Mouse (Mus musculus) midbrain, embryonic 12.5 days (tissue): ENCODE measurements around the gene Ush1g. TPM values are rescaled to one million over a fixed set of nuclear protein-coding genes. Genes with fewer than 3 reads are reported as not detected.

Experiments
- ATAC-seq: fragments of 200-750 bp; cut with Nextera tagmentation; 2 replicates; pipeline ENCODE4 v1.8.0; 2017; ENCODE audit warnings: low read depth, moderate TSS enrichment, moderate library complexity; ENCODE audit not compliant: low FRiP score
- H3K27ac ChIP-seq: fragments of 300-500 bp; sonication (generic); replicated peaks from 2 replicates; pipeline ENCODE4 v1.5.1; 2016; ENCODE audit warnings: mild to moderate bottlenecking
- H3K27me3 ChIP-seq: fragments of 300-500 bp; sonication (generic); 2 replicates; pipeline ENCODE4 v1.6.1; 2016; ENCODE audit warnings: mild to moderate bottlenecking
- H3K36me3 ChIP-seq: fragments of 300-500 bp; sonication (generic); 2 replicates; pipeline ENCODE4 v1.6.1; 2016
- H3K4me1 ChIP-seq: fragments of 300-500 bp; sonication (generic); 2 replicates; pipeline ENCODE4 v1.6.1; 2016
- H3K4me2 ChIP-seq: fragments of 300-500 bp; sonication (generic); replicated peaks from 2 replicates; pipeline ENCODE4 v1.6.1; 2016; ENCODE audit warnings: mild to moderate bottlenecking, moderate library complexity
- H3K4me3 ChIP-seq: fragments of 300-500 bp; sonication (generic); 2 replicates; pipeline ENCODE4 v1.5.1; 2016; ENCODE audit warnings: mild to moderate bottlenecking
- H3K9ac ChIP-seq: fragments of 300-500 bp; sonication (generic); replicated peaks from 2 replicates; pipeline ENCODE4 v1.6.1; 2016; ENCODE audit warnings: mild to moderate bottlenecking, moderate library complexity
- H3K9me3 ChIP-seq: fragments of 300-500 bp; sonication (generic); 2 replicates; pipeline ENCODE4 v1.6.1; 2016; ENCODE audit warnings: mild to moderate bottlenecking
- WGBS: fragments of 180-500 bp; shearing (Covaris S2); methylation state at CpG from one replicate; pipeline ENCODE4 v1.1.7; 2016; 5-methylcytosine and 5-hydroxymethylcytosine counted together
- polyA plus RNA-seq: library from polyadenylated mRNA; unstranded; fragments of >200 nt; fragmentation: Nextera tagmentation; extraction: Ambion mirVana; gene quantifications from 2 replicates; pipeline ENCODE4 v1.2.1, GENCODE M21; 2016

The Ush1g gene
- polyA plus RNA-seq, 1 experiment from 2014 or later: 0.05 TPM

DNA sequence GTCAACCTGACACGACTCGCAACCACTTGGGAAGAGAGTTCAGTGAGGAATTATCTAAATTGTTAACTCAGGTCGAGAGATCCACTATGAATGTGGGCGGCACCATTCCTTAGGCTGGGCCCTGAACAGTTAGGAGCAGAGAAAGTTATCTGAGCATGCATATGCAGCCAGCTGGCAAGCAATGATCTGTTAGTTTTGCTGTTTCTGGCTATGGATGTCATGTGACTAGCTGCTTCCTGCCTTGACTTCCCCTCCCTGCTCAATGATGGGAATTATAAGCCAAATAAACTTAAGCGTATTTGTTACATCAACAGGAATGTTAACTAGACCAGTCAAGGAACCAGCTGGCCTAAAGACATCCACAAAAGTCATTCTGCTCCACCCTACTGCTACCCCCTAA, 31.5 kb upstream of the Ush1g start:
- H3K4me1 ChIP-seq: no peaks in the 10 kb centered on the region
- no peak overlapping the region for H3K27ac ChIP-seq
- no peak for ATAC-seq
- peaks cover 25% of the 10 kb centered on the region for H3K27me3 ChIP-seq
- H3K4me2 ChIP-seq: no peak overlapping the region
- H3K4me3 ChIP-seq: no peak overlapping the region
- H3K9me3 ChIP-seq: no peaks in the 10 kb centered on the region
- no peak overlapping the region for H3K9ac ChIP-seq
- H3K36me3 ChIP-seq: peaks cover 46% of the 10 kb centered on the region
- whole genome bisulfite sequencing: 93% methylated on average over 5 of the region's 5 CpGs

DNA sequence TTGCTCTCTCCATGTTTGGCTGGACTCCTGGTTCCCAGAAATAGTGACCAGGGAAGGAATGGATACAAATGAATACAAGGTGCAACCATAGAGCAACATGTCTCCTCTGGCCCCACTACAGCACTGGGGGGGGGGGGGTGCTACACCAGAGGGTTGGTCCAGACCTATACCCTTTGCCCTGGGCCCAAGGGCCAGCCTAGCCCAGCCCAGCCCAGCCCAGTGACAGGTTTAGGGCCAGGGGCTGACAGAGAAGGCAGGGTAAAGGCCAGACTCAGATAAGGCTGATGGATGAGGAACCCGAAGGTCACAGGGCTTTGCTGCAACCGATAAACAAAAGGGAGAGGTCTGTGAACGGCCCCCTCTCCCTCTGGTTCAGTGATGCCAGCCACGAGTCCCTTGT, 28.1 kb upstream of the Ush1g start:
- Histone ChIP-seq H3K4me2 (no peak overlapping the region), H3K4me3 (no peak overlapping the region), H3K4me1 (no peaks in the 10 kb centered on the region; the same call in 1 of the 2 replicates), H3K9ac (no peak overlapping the region), H3K27me3 (peaks cover 19% of the 10 kb centered on the region), H3K9me3 (no peaks in the 10 kb centered on the region), H3K36me3 (peaks cover 31% of the 10 kb centered on the region), H3K27ac (no peak overlapping the region)
- 82% methylated on average over 4 of the region's 4 CpGs for WGBS
- ATAC-seq: no peak

DNA sequence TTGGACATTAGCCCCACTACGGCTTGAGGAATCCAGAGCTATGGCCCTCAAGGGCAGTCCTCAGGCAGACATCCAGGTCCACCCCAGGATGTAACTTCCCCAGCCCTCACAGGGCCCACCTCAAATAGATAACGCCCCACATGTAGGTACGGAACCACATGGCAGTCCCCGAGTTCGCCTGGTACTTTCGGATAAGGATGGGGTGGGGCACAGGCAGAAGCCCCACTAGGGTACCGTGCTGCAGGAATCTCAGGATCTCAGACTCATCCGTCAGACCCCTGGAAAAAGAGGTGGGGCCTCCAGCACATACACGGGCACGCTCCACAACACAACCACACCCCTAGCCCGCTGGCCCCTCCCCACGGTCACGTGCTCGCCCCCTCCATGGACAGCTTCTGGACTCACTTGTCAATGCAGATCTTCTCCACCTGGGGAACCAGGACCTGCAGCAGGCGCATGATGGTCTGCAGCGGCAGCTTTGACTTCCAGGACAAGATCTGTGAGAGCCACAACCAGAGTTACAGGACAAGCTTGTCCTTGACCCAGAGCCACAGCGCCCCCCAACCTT, 26.9 kb upstream of the Ush1g start:
- peaks cover 27% of the 10 kb centered on the region for H3K27me3 ChIP-seq
- H3K4me3 ChIP-seq: no peak overlapping the region
- H3K27ac ChIP-seq: no peak overlapping the region
- H3K4me1 ChIP-seq: no peaks in the 10 kb centered on the region; the same call in 1 of the 2 replicates
- H3K36me3 ChIP-seq: peaks cover 31% of the 10 kb centered on the region
- no peak overlapping the region for H3K4me2 ChIP-seq
- no peak for ATAC-seq
- WGBS: 61% methylated on average over 17 of the region's 17 CpGs
- H3K9me3 ChIP-seq: no peaks in the 10 kb centered on the region
- no peak overlapping the region for H3K9ac ChIP-seq

DNA sequence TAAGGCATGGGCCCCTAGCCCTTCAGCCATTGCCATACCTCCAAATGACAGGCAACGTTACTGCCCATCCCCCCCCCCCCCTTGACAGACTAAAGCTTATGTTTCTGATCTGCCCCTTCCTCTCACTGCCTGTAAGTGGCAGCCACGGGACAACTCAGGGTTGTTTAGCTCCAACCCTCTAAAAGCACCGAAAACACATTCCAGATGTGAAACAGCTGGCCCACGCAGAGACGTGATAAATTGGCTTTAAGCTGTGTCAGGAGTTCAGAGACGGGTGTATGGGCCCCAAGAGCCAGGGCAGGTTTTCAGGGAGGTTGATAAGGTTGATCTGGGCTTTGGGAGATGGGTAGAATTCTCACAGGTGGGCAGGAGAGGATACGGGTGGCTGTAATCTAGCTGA, 23.7 kb upstream of the Ush1g start:
- Histone ChIP-seq H3K4me2 (no peak overlapping the region), H3K36me3 (peaks cover 9% of the 10 kb centered on the region; the same call in 1 of the 2 replicates), H3K27ac (no peak overlapping the region), H3K9me3 (no peaks in the 10 kb centered on the region), H3K4me1 (no peaks in the 10 kb centered on the region; the same call in 1 of the 2 replicates), H3K9ac (no peak overlapping the region), H3K27me3 (peaks cover 41% of the 10 kb centered on the region), H3K4me3 (no peak overlapping the region)
- 50% methylated on average over 7 of the region's 7 CpGs for WGBS
- no peak for ATAC-seq

DNA sequence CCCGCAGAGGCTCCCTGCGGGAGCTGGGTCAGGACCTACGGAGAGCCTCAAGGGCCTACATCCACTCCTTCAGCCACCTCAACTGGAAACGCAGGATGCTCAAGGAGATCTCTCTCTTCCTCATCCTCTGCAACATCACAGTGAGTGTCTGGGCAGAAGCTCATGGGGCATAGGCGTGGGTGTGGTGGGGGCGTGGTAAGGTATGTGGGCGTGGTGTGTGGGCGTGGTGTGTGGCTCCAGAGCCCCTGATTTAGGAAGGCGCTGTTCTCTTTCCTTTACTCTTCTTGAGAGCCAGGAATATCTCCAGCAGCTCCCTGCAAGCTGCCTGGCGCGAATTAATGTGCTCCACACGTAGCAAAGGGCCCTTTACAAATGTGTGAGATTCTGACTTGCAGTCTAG, 23.1 kb upstream of the Ush1g start:
- H3K27me3 ChIP-seq: peaks cover 47% of the 10 kb centered on the region
- no peak for ATAC-seq
- whole genome bisulfite sequencing: 14% methylated on average over 12 of the region's 12 CpGs

DNA sequence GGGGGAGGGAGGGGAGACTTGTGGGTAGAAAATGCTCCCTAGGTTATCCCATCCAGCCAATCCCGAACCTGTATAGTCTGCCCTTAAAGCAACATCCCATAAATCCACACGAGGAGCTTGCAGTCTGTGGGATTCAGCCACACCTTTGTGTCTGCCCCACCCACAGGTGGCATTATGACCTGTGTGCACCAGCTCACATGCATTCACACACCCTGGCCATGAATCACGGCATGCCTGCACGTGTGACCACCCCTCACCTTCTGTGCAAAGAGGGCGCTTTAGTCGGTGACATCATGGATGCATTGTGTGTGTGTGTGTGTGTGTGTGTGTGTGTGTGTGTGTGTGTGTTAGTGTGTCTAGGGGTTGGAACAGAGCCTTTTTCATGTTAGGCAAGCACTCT, 20.0 kb upstream of the Ush1g start:
- no peak for ATAC-seq
- no peaks in the 10 kb centered on the region for H3K9me3 ChIP-seq
- H3K4me1 ChIP-seq: no peaks in the 10 kb centered on the region; the same call in 1 of the 2 replicates
- H3K4me3 ChIP-seq: no peak overlapping the region
- H3K27me3 ChIP-seq: peaks cover 53% of the 10 kb centered on the region
- H3K4me2 ChIP-seq: no peak overlapping the region
- no peak overlapping the region for H3K27ac ChIP-seq
- no peak overlapping the region for H3K9ac ChIP-seq
- no peaks in the 10 kb centered on the region for H3K36me3 ChIP-seq
- 77% methylated on average over 6 of the region's 6 CpGs for WGBS

More for the DNA sequence above, 23.1 kb upstream of the Ush1g start:
- Histone ChIP-seq H3K4me3 (no peak overlapping the region), H3K9me3 (no peaks in the 10 kb centered on the region), H3K9ac (no peak overlapping the region), H3K27ac (no peak overlapping the region), H3K4me1 (no peaks in the 10 kb centered on the region; the same call in 1 of the 2 replicates), H3K36me3 (peaks cover 6% of the 10 kb centered on the region; the same call in 1 of the 2 replicates), H3K4me2 (no peak overlapping the region)

- Histone ChIP-seq H3K27ac (no peak overlapping the region), H3K9me3 (no peaks in the 10 kb centered on the region), H3K36me3 (no peaks in the 10 kb centered on the region), H3K4me3 (no peak overlapping the region), H3K4me2 (no peak overlapping the region), H3K4me1 (no peaks in the 10 kb centered on the region; the same call in none of the 2 replicates), H3K27me3 (peaks cover 56% of the 10 kb centered on the region), H3K9ac (no peak overlapping the region)
- no peak for ATAC-seq
- WGBS: 75% methylated on average over 2 of the region's 2 CpGs
These were observed 19.4 kb upstream of the Ush1g start for GRCm38 (mm10) chr11:115341246-115341645.

DNA sequence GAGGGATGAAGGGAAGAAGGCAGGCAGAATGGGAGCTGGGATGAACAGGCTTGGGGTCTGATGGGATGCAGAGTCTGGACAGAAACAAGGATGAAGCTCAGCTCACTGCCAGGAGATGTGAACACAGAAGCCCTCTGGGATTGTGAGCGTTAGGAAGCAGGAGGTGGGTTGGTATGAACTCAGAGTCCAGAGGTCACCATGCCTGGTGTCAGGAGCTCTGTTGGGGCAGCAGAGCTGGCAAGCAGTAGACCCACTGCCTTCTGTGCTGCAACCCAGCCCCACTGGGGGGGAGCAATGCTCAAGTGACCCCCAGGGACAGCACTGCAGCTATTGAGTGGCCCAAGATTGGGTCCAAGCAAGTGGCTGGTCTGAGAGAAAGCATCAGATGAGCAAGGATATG, 16.0 kb upstream of the Ush1g start:
- Histone ChIP-seq H3K27ac (no peak overlapping the region), H3K9ac (no peak overlapping the region), H3K4me3 (no peak overlapping the region), H3K36me3 (no peaks in the 10 kb centered on the region), H3K9me3 (no peaks in the 10 kb centered on the region), H3K4me1 (peaks cover 18% of the 10 kb centered on the region; the same call in 1 of the 2 replicates), H3K4me2 (no peak overlapping the region), H3K27me3 (peaks cover 73% of the 10 kb centered on the region)
- ATAC-seq: no peak
- WGBS: 81% methylated on average over 1 of the region's 1 CpGs

DNA sequence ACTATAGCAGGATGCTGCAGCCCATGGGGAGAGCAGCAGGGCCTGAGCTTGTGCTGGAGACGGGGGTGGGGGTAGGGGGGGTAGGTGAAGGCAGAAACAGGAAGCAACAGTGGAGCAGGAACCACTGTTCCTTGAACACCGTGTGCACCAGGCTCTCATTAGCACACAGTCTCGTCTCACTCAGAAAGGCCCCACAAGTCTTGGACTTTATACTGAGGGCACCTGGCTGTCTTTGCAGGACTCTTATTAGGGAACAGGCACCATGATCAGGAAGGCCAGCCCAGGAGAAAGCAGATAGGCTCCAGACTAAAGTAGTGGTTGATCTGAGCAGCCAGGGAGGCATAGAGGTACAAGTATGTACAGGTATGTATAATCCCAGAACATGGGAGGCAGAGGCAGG, 15.5 kb upstream of the Ush1g start:
- no peak for ATAC-seq
- H3K4me2 ChIP-seq: no peak overlapping the region
- H3K4me3 ChIP-seq: no peak overlapping the region
- no peak overlapping the region for H3K27ac ChIP-seq
- no peak overlapping the region for H3K9ac ChIP-seq
- H3K27me3 ChIP-seq: peaks cover 78% of the 10 kb centered on the region
- no peaks in the 10 kb centered on the region for H3K9me3 ChIP-seq
- WGBS: 68% methylated on average over 3 of the region's 3 CpGs
- H3K4me1 ChIP-seq: peaks cover 18% of the 10 kb centered on the region; the same call in 1 of the 2 replicates
- H3K36me3 ChIP-seq: no peaks in the 10 kb centered on the region

DNA sequence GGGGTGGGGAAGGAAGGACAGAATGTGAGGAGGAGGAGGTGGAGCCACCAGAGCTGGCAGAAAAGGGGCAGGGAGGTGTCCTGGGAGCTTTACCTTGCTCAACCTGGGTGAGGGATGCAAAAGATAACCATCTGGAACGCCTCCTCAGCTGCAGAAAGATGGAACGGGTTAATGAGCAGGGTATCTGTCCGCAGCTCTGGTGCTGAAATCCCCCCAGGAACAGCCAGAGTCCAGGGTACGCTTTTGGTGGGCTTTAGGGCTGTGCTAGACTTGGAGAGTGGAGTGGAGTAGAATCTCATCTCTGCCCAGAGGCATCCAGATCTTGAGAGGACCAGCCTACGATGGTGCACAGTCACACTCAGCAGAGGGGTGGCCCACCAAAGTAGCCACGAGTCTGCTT, 14.3 kb upstream of the Ush1g start:
- Histone ChIP-seq H3K9ac (no peak overlapping the region), H3K27me3 (peaks cover 85% of the 10 kb centered on the region), H3K27ac (no peak overlapping the region), H3K4me2 (no peak overlapping the region), H3K4me3 (no peak overlapping the region), H3K9me3 (no peaks in the 10 kb centered on the region), H3K36me3 (no peaks in the 10 kb centered on the region), H3K4me1 (peaks cover 18% of the 10 kb centered on the region; the same call in 1 of the 2 replicates)
- no peak for ATAC-seq
- 19% methylated on average over 6 of the region's 6 CpGs for WGBS

GRCm38 (mm10) chr11:115335223-115335622, 13.4 kb upstream of the Ush1g start:
- peaks cover 18% of the 10 kb centered on the region; the same call in 1 of the 2 replicates for H3K4me1 ChIP-seq
- no peaks in the 10 kb centered on the region for H3K36me3 ChIP-seq
- H3K27me3 ChIP-seq: peaks cover 79% of the 10 kb centered on the region
- H3K4me2 ChIP-seq: 0 out of 2 replicates have a peak overlapping the region, but pooled peaks have one; percentile 57
- no peak overlapping the region for H3K4me3 ChIP-seq
- no peak overlapping the region for H3K27ac ChIP-seq
- WGBS: 57% methylated on average over 12 of the region's 12 CpGs
- 0 out of 2 replicates have a peak overlapping the region, but pooled peaks have one; percentile 31 for H3K9ac ChIP-seq
- ATAC-seq: no peak
- H3K9me3 ChIP-seq: no peaks in the 10 kb centered on the region

DNA sequence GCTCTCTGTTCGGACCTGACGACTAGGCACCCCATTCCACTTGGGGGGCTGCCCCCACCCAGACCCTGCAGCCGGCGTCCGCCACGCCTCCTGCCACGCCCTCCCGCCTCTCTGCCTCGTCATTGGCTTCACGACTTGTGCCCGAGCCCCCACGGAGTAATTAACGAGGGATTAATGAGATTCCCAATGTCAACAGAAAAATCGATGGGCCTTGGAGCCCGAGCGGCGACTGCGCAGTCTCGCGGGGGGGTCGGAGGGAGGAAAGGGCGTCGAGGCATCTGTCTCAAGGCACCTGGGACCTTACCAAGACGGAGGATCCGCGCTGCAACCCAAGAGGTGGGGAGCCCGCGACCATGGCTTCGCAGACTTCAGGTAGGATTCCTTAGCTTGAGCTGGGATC, 12.7 kb upstream of the Ush1g start, which contains the start of gene Otop3:
Gene Otop3, plus strand, starts transcription at position 201 of the 400 bp plus-strand sequence.
- no peaks in the 10 kb centered on the region for H3K9me3 ChIP-seq
- H3K4me3 ChIP-seq: peak within 1 kb of the TSS; percentile 32
- peak within 1 kb of the TSS; percentile 57 for H3K4me2 ChIP-seq
- H3K27me3 ChIP-seq: peaks cover 73% of the 10 kb centered on the region
- 3% methylated on average over 29 of the region's 29 CpGs for WGBS
- peaks cover 18% of the 10 kb centered on the region; the same call in 1 of the 2 replicates for H3K4me1 ChIP-seq
- ATAC-seq: no peak
- 0 out of 2 replicates have a peak within 1 kb of the TSS, but pooled peaks have one; percentile 31 for H3K9ac ChIP-seq
- no peak within 1 kb of the TSS for H3K27ac ChIP-seq
- no peaks in the 10 kb centered on the region for H3K36me3 ChIP-seq
